Mouse (Mus musculus): Measurements from ENCODE around the gene Lars2. TPM values are rescaled to one million over a fixed set of nuclear protein-coding genes. Genes with fewer than 3 reads are reported as not detected.

Gene Lars2
- polyA plus RNA-seq, 1 experiment from 2014 or later, result 1,378 TPM

DNA sequence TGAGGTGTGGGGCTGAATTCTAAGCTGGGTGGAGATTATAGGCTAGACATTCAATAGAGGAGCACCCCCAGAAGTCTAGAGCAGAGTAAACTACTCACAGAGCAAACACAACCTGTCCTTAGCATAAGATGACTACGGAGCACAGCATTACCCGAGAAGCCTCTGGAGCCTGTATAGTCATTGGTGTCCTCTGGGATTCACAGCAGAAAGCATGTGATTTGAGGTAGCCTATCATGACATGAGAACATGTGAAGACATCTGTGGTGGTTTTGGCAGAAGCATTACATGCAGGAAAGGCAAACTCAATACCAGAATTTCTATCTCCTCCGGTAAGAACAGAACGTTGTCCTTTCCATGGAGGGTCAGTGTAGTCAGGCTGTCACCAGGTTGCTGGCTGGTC lies 118.8 kb downstream of the Lars2 start:
- no peak for ATAC-seq (ENCODE audit: insufficient number of reproducible peaks, insufficient read depth, low FRiP score, low read depth)
- Histone ChIP-seq H3K9me3 (ENCODE audit: control insufficient read depth, low read length) (no peaks in the 10 kb centered on the region), H3K4me1 (ENCODE audit: control insufficient read depth in 2 of 2, insufficient read depth in 2 of 2, low read length in 2 of 2) (peaks cover 37 to 73% of the 10 kb centered on the region in 2 experiments), H3K27ac (replicated peaks in 1 of 2; ENCODE audit: control insufficient read depth in 1 of 2, insufficient read depth in 1 of 2, low read depth in 2 of 2, low read length in 2 of 2) (no peak overlapping the region), H3K36me3 (ENCODE audit: control insufficient read depth, insufficient read depth, low read length) (peaks cover 59% of the 10 kb centered on the region), H3K9ac (ENCODE audit: low read length) (no peak overlapping the region), H3K4me2 (ENCODE audit: low read length) (no peak overlapping the region), H3K4me3 (ENCODE audit: control insufficient read depth in 1 of 2, insufficient read depth in 1 of 2, low read depth in 1 of 2, low read length in 2 of 2) (no peak overlapping the region), H3K27me3 (ENCODE audit: control insufficient read depth, insufficient read depth, low read length) (no peaks in the 10 kb centered on the region)
- WGBS, result 84% methylated on average over 4 of the region's 4 CpGs

DNA sequence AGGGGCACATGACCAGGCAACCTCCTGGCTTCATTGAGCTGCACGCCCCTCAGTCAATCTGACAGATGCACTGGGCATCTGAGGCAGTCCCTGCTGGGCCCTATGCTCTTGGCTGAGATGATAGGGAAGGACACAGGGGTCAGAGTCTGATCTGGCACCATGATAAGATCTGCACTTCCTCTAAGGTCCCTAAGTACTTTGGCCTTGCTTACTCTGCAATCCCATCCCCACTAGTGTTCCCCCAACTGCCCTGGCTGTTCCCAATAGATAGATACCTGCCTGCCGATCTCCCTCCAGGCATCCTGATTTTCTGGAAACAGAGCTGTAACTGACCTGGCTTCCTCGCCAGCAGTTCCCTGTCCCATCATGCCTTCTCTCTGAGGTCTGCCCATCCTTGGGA lies 119.9 kb downstream of the Lars2 start:
- whole genome bisulfite sequencing, result 71% methylated on average over 3 of the region's 3 CpGs
- H3K9ac ChIP-seq (ENCODE audit: low read length), result no peak overlapping the region
- H3K27ac ChIP-seq (replicated peaks in 1 of 2; ENCODE audit: control insufficient read depth in 1 of 2, insufficient read depth in 1 of 2, low read depth in 2 of 2, low read length in 2 of 2), result no peak overlapping the region

DNA sequence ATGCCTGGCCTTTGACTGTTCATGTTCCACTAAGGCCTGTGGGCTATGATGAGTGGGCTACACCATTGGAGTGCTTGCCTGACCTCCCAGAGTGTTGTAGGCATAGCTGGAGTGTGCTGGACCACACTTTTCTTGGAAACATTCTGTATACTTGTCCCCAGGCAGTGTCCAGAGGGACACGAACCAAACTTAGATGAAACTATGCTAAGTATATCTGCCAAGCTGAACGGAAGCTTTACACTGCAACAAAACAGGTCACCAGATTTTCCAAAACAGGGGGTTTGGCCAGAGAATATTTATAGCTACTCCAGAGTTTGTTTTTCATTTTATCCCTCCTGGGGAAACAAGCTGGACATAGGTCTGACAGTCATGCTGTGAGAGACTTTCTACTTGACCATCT lies 122.3 kb downstream of the Lars2 start:
- ATAC-seq (ENCODE audit: insufficient number of reproducible peaks, insufficient read depth, low FRiP score, low read depth), result no peak
- no peak overlapping the region for H3K4me3 ChIP-seq (ENCODE audit: control insufficient read depth in 1 of 2, insufficient read depth in 1 of 2, low read depth in 1 of 2, low read length in 2 of 2)
- H3K36me3 ChIP-seq (ENCODE audit: control insufficient read depth, insufficient read depth, low read length), result peaks cover 34% of the 10 kb centered on the region
- H3K4me2 ChIP-seq (ENCODE audit: low read length), result no peak overlapping the region
- H3K4me1 ChIP-seq (ENCODE audit: control insufficient read depth in 2 of 2, insufficient read depth in 2 of 2, low read length in 2 of 2), result peaks cover 37 to 66% of the 10 kb centered on the region in 2 experiments
- no peak overlapping the region for H3K9ac ChIP-seq (ENCODE audit: low read length)
- no peaks in the 10 kb centered on the region for H3K9me3 ChIP-seq (ENCODE audit: control insufficient read depth, low read length)
- WGBS, result 37% methylated on average over 2 of the region's 2 CpGs
- H3K27me3 ChIP-seq (ENCODE audit: control insufficient read depth, insufficient read depth, low read length), result no peaks in the 10 kb centered on the region
- peak overlapping the region in 1 of 2 experiments; percentile 84; a peak in 1 of 4 replicates for H3K27ac ChIP-seq (replicated peaks in 1 of 2; ENCODE audit: control insufficient read depth in 1 of 2, insufficient read depth in 1 of 2, low read depth in 2 of 2, low read length in 2 of 2)

More for the DNA sequence above, 119.9 kb downstream of the Lars2 start:
- Histone ChIP-seq H3K36me3 (ENCODE audit: control insufficient read depth, insufficient read depth, low read length) (peaks cover 53% of the 10 kb centered on the region), H3K4me1 (ENCODE audit: control insufficient read depth in 2 of 2, insufficient read depth in 2 of 2, low read length in 2 of 2) (peaks cover 38 to 74% of the 10 kb centered on the region in 2 experiments), H3K4me2 (ENCODE audit: low read length) (no peak overlapping the region), H3K4me3 (ENCODE audit: control insufficient read depth in 1 of 2, insufficient read depth in 1 of 2, low read depth in 1 of 2, low read length in 2 of 2) (no peak overlapping the region), H3K9me3 (ENCODE audit: control insufficient read depth, low read length) (no peaks in the 10 kb centered on the region), H3K27me3 (ENCODE audit: control insufficient read depth, insufficient read depth, low read length) (no peaks in the 10 kb centered on the region)
- ATAC-seq (ENCODE audit: insufficient number of reproducible peaks, insufficient read depth, low FRiP score, low read depth), result no peak

DNA sequence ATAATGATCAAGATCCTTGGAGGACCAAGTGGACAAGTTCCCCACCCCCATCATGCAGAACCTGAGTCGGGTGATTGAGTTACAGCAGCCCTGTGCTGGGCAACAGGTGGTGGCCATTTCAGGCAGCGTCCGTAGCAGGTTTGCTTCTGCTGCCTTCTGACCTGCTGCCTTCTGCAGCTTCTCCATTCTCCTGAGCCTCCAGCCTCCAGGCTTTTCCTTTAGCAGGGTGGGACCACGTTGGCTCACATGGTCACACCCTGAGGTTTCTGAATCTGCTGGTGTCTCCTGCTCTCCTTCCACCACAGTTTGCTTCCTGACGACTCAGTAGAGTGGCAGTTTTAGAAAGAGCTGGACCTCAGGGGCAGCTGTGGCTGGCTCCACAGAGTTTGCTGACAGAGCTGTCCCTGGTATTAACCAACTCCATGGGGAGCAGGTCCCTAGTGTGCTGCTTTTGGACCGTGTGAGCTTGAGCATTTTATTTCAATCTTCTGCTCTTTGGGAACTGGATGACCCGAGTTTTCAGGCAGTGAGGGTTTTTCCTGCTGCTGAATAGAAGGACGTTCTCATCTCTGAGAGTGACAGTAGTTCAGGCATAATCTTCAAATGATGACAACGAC lies 123.1 kb downstream of the Lars2 start:
- WGBS, result 62% methylated on average over 9 of the region's 9 CpGs
- H3K27ac ChIP-seq (replicated peaks in 1 of 2; ENCODE audit: control insufficient read depth in 1 of 2, insufficient read depth in 1 of 2, low read depth in 2 of 2, low read length in 2 of 2), result peak overlapping the region; percentile 21 to 84; a peak in 3 of 4 replicates
- peaks cover 28% of the 10 kb centered on the region for H3K36me3 ChIP-seq (ENCODE audit: control insufficient read depth, insufficient read depth, low read length)
- peak overlapping the region; percentile 51; the same call in 1 of the 2 replicates for H3K9ac ChIP-seq (ENCODE audit: low read length)
- no peak overlapping the region for H3K4me3 ChIP-seq (ENCODE audit: control insufficient read depth in 1 of 2, insufficient read depth in 1 of 2, low read depth in 1 of 2, low read length in 2 of 2)
- no peak overlapping the region for H3K4me2 ChIP-seq (ENCODE audit: low read length)
- H3K27me3 ChIP-seq (ENCODE audit: control insufficient read depth, insufficient read depth, low read length), result no peaks in the 10 kb centered on the region
- no peak for ATAC-seq (ENCODE audit: insufficient number of reproducible peaks, insufficient read depth, low FRiP score, low read depth)
- no peaks in the 10 kb centered on the region for H3K9me3 ChIP-seq (ENCODE audit: control insufficient read depth, low read length)
- peaks cover 35 to 58% of the 10 kb centered on the region in 2 experiments for H3K4me1 ChIP-seq (ENCODE audit: control insufficient read depth in 2 of 2, insufficient read depth in 2 of 2, low read length in 2 of 2)

DNA sequence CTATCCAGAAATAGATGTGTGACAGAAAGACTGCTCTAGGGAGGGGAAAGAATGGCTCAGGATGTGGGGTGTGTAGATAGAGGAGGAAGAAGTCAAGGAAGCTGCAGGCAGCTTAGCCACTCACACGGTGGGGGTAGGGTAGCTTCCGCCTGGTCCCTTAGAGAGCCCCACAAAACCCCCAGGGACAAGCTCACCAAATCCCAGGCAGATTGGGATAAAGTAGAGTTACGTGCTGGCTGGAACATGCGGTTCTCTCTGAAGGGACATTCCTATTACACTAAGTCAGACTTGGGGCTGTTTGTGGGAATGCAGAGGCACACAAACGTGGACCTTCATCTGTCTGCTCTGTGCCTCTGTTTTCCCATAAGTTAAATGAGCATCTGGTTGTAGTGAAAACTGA lies 124.2 kb downstream of the Lars2 start:
- no peaks in the 10 kb centered on the region for H3K27me3 ChIP-seq (ENCODE audit: control insufficient read depth, insufficient read depth, low read length)
- peak overlapping the region; percentile 21; the same call in 1 of the 2 replicates for H3K9ac ChIP-seq (ENCODE audit: low read length)
- no peaks in the 10 kb centered on the region for H3K9me3 ChIP-seq (ENCODE audit: control insufficient read depth, low read length)
- peak; percentile 49; the same call in 1 of the 2 replicates for ATAC-seq (ENCODE audit: insufficient number of reproducible peaks, insufficient read depth, low FRiP score, low read depth)
- H3K27ac ChIP-seq (replicated peaks in 1 of 2; ENCODE audit: control insufficient read depth in 1 of 2, insufficient read depth in 1 of 2, low read depth in 2 of 2, low read length in 2 of 2), result peak overlapping the region; percentile 76 to 84
- H3K4me3 ChIP-seq (ENCODE audit: control insufficient read depth in 1 of 2, insufficient read depth in 1 of 2, low read depth in 1 of 2, low read length in 2 of 2), result no peak overlapping the region
- H3K4me1 ChIP-seq (ENCODE audit: control insufficient read depth in 2 of 2, insufficient read depth in 2 of 2, low read length in 2 of 2), result peaks cover 35 to 64% of the 10 kb centered on the region in 2 experiments
- 13% methylated on average over 5 of the region's 5 CpGs for WGBS
- peak overlapping the region; percentile 38 for H3K4me2 ChIP-seq (ENCODE audit: low read length)
- H3K36me3 ChIP-seq (ENCODE audit: control insufficient read depth, insufficient read depth, low read length), result peaks cover 18% of the 10 kb centered on the region

DNA sequence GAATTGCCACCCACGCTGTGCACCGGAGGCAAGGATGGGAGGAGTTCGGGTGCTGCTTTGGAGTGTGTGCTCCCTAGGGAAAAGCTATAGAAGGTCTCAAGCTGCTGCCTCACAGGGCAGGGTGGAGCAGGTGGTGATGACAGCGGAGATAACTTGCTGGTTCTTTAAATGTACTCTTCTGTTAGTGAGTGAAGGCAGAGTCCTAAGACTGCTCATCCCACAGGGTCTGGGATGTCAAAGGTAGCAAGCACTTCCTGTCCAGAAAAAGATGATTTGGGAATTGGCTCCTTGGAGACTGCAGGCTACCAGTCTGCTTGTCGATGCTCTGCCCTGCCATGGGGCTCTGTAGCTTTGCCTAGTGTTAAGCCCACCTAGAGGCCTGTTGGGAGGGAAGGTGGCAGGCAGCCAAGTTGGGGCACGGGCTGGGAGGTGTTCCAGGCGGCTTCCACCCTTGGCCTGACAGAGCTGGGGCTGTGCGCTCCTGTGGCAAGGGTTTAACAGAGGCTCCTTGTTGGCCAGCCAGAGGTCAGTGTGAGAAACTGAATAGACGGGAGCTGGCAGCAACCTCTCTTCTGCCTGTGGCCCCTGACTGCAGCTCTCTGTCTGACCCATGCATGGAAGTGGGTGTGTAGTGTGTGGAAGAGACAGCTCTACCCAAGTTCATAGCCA lies 125.3 kb downstream of the Lars2 start:
- H3K9me3 ChIP-seq (ENCODE audit: control insufficient read depth, low read length), result no peaks in the 10 kb centered on the region
- 31% methylated on average over 9 of the region's 9 CpGs for WGBS
- H3K4me3 ChIP-seq (ENCODE audit: control insufficient read depth in 1 of 2, insufficient read depth in 1 of 2, low read depth in 1 of 2, low read length in 2 of 2), result no peak overlapping the region
- ATAC-seq (ENCODE audit: insufficient number of reproducible peaks, insufficient read depth, low FRiP score, low read depth), result peak; percentile 86
- H3K27ac ChIP-seq (replicated peaks in 1 of 2; ENCODE audit: control insufficient read depth in 1 of 2, insufficient read depth in 1 of 2, low read depth in 2 of 2, low read length in 2 of 2), result peak overlapping the region; percentile 75 to 78
- peaks cover 38 to 69% of the 10 kb centered on the region in 2 experiments for H3K4me1 ChIP-seq (ENCODE audit: control insufficient read depth in 2 of 2, insufficient read depth in 2 of 2, low read length in 2 of 2)
- no peaks in the 10 kb centered on the region for H3K27me3 ChIP-seq (ENCODE audit: control insufficient read depth, insufficient read depth, low read length)
- H3K4me2 ChIP-seq (ENCODE audit: low read length), result peak overlapping the region; percentile 32
- peaks cover 8% of the 10 kb centered on the region for H3K36me3 ChIP-seq (ENCODE audit: control insufficient read depth, insufficient read depth, low read length)
- peak overlapping the region; percentile 35; the same call in 1 of the 2 replicates for H3K9ac ChIP-seq (ENCODE audit: low read length)

DNA sequence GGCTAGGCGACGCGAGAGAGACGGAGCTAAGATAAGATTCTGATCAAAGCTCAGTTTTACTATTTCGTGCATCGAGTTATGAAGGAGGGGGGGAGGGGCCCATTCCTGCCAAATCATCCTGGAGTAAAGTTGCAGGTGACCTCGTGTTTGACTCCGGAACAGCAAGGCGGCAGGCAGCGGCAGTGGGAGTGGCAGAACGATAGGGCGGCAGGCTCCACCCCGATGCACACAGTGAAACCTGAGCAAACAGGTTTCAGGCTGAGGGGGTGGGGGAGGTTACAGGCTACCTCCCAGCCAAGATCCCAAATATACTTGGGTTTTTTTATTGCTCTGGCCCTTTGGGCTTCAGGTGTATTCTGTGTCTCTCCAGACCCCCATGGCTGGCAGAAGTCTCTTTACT lies 129.9 kb downstream of the Lars2 start:
- no peaks in the 10 kb centered on the region for H3K27me3 ChIP-seq (ENCODE audit: control insufficient read depth, insufficient read depth, low read length)
- H3K9ac ChIP-seq (ENCODE audit: low read length), result no peak overlapping the region; the same call in 1 of the 2 replicates
- peaks cover 17 to 38% of the 10 kb centered on the region in 2 experiments for H3K4me1 ChIP-seq (ENCODE audit: control insufficient read depth in 2 of 2, insufficient read depth in 2 of 2, low read length in 2 of 2)
- peak overlapping the region; percentile 54 for H3K4me2 ChIP-seq (ENCODE audit: low read length)
- no peak for ATAC-seq (ENCODE audit: insufficient number of reproducible peaks, insufficient read depth, low FRiP score, low read depth)
- no peaks in the 10 kb centered on the region for H3K9me3 ChIP-seq (ENCODE audit: control insufficient read depth, low read length)
- no peak overlapping the region for H3K27ac ChIP-seq (replicated peaks in 1 of 2; ENCODE audit: control insufficient read depth in 1 of 2, insufficient read depth in 1 of 2, low read depth in 2 of 2, low read length in 2 of 2)
- H3K4me3 ChIP-seq (ENCODE audit: control insufficient read depth in 1 of 2, insufficient read depth in 1 of 2, low read depth in 1 of 2, low read length in 2 of 2), result peak overlapping the region in 1 of 2 experiments; percentile 7; a peak in 1 of 4 replicates
- peaks cover 10% of the 10 kb centered on the region for H3K36me3 ChIP-seq (ENCODE audit: control insufficient read depth, insufficient read depth, low read length)
- 11% methylated on average over 13 of the region's 13 CpGs for whole genome bisulfite sequencing

Measured in heart, embryonic 14.5 days (tissue).